Mouse (Mus musculus) left cerebral cortex, adult 2 months (tissue): ENCODE data around the gene Luzp1. TPM values are rescaled to one million over a fixed set of nuclear protein-coding genes. Genes with fewer than 3 reads are reported as not detected.

Experiments used
- DNase-seq, 2 experiments: peaks; one replicate each; pipeline ENCODE4 v3.0.0; 2021 to 2022; ENCODE audit warnings: low spot score in 2 of 2, mixed read lengths in 1 of 2; ENCODE audit errors: extremely low spot score in 1 of 2
- H3K27ac ChIP-seq: fragments of 200-600 bp; 2 replicates; pipeline ENCODE4 v1.8.1; 2022
- H3K4me3 ChIP-seq: fragments of 200-600 bp; 2 replicates; pipeline ENCODE4 v1.8.1; 2022
- CTCF ChIP-seq: fragments of 200-600 bp; IDR thresholded peaks from 2 replicates; pipeline ENCODE4 v1.8.1; 2022; ENCODE audit warnings: antibody characterized with exemption, mild to moderate bottlenecking, moderate library complexity
- intact Hi-C: fragments of 180-260 bp; cut with DNase I; formaldehyde crosslinking; loops from one replicate; pipeline ENCODE4 v1.15.1; 2025
- long read RNA-seq, 2 experiments: library from polyadenylated mRNA; stranded (forward); transcript quantifications; one replicate each; pipeline ENCODE4 v2.0.0; 2021; ENCODE audit warnings: borderline mapping rate in 2 of 2
- total RNA-seq, 2 experiments: library from RNA; stranded (reverse); gene quantifications; 2 replicates each; pipeline ENCODE4 v1.2.3; 2021

Gene Luzp1
- 10 to 100 TPM; 82.0 to 88.2 TPM for total RNA-seq
- long read RNA-seq, experiment 1, full-length matches to known transcripts, result 49 of 60 reads
- long read RNA-seq, experiment 1, partial matches to known transcripts, result 2 of 60 reads
- long read RNA-seq, experiment 1, other reads (novel, unspliced or antisense), result 9 of 60 reads
- long read RNA-seq, experiment 2, full-length matches to known transcripts, result 30 of 40 reads
- long read RNA-seq, experiment 2, partial matches to known transcripts, result 0 of 40 reads
- long read RNA-seq, experiment 2, other reads (novel, unspliced or antisense), result 10 of 40 reads

- peak within 1 kb of the TSS; percentile 86 for H3K4me3 ChIP-seq
- TF ChIP-seq CTCF, result no peak; the same call in 1 of the 2 replicates
- intact Hi-C loops, result loop anchor here (1.0 kb wide), 1 partner anchor 49 kb away; no protein-coding TSS in a partner anchor
- DNase-seq, result peak; percentile 92 to 95
- H3K27ac ChIP-seq, result peak within 1 kb of the TSS; percentile 94
Measured at GRCm38 (mm10) chr4:136469371-136469903, at the start of gene Luzp1. TSS of gene Luzp1 (plus strand) at chr4:136469761.

- no peak for DNase-seq
- H3K4me3 ChIP-seq, result peak within 1 kb of the TSS; percentile 41
- no peak for TF ChIP-seq CTCF
- H3K27ac ChIP-seq, result no peak within 1 kb of the TSS
- intact Hi-C loops, result no loop called here
Measured at GRCm38 (mm10) chr4:136423224-136423623, 46.3 kb upstream of the Luzp1 start, which contains the start of gene Htr1d. TSS of gene Htr1d (plus strand) at chr4:136423524.

GRCm38 (mm10) chr4:136424120-136424999 lies 45.2 kb upstream of the Luzp1 start:
- no peak for TF ChIP-seq CTCF
- DNase-seq, result no peak
- Histone ChIP-seq H3K27ac (no peak overlapping the region), H3K4me3 (peak overlapping the region; percentile 41)
- intact Hi-C loops, result no loop called here

- H3K4me3 ChIP-seq, result peak overlapping the region; percentile 41
- peak; percentile 35 for TF ChIP-seq CTCF
- intact Hi-C loops, result no loop called here
- H3K27ac ChIP-seq, result no peak overlapping the region
- DNase-seq, result peak; percentile 18 to 25
Measured at GRCm38 (mm10) chr4:136425000-136425288, 44.6 kb upstream of the Luzp1 start.

GRCm38 (mm10) chr4:136430609-136431375 lies 38.8 kb upstream of the Luzp1 start:
- Histone ChIP-seq H3K4me3 (no peak overlapping the region), H3K27ac (no peak overlapping the region)
- no peak for TF ChIP-seq CTCF
- intact Hi-C loops, result loop anchor here (5.0 kb wide), 1 partner anchor 58 kb away; no protein-coding TSS in a partner anchor
- no peak for DNase-seq

- no peak overlapping the region for H3K4me3 ChIP-seq
- no peak overlapping the region for H3K27ac ChIP-seq
- peak; percentile 69 for TF ChIP-seq CTCF
- peak; percentile 32 to 37 for DNase-seq
- intact Hi-C loops, result loop anchor here (5.0 kb wide), 1 partner anchor 59 kb away; no protein-coding TSS in a partner anchor
Measured at GRCm38 (mm10) chr4:136431376-136431693, 38.2 kb upstream of the Luzp1 start.

GRCm38 (mm10) chr4:136434029-136434428 lies 35.5 kb upstream of the Luzp1 start:
- no peak for DNase-seq
- no peak overlapping the region for H3K27ac ChIP-seq
- intact Hi-C loops, result loop anchor here (5.0 kb wide), 1 partner anchor 62 kb away; no protein-coding TSS in a partner anchor
- no peak for TF ChIP-seq CTCF
- H3K4me3 ChIP-seq, result no peak overlapping the region

GRCm38 (mm10) chr4:136439106-136439505 lies 30.5 kb upstream of the Luzp1 start:
- no peak for TF ChIP-seq CTCF
- intact Hi-C loops, result no loop called here
- Histone ChIP-seq H3K4me3 (no peak overlapping the region), H3K27ac (no peak overlapping the region)
- DNase-seq, result no peak

GRCm38 (mm10) chr4:136441354-136442043 lies 28.1 kb upstream of the Luzp1 start:
- no peak overlapping the region for H3K27ac ChIP-seq
- no peak for TF ChIP-seq CTCF
- no peak for DNase-seq
- intact Hi-C loops, result no loop called here
- H3K4me3 ChIP-seq, result no peak overlapping the region

GRCm38 (mm10) chr4:136444561-136444960 lies 25.0 kb upstream of the Luzp1 start:
- TF ChIP-seq CTCF, result no peak
- no peak for DNase-seq
- Histone ChIP-seq H3K27ac (no peak overlapping the region), H3K4me3 (no peak overlapping the region)
- intact Hi-C loops, result no loop called here

- no peak overlapping the region for H3K4me3 ChIP-seq
- intact Hi-C loops, result loop anchor here (5.0 kb wide), 1 partner anchor 77 kb away; no protein-coding TSS in a partner anchor
- no peak for DNase-seq
- TF ChIP-seq CTCF, result no peak
- no peak overlapping the region for H3K27ac ChIP-seq
Measured at GRCm38 (mm10) chr4:136449795-136450194, 19.8 kb upstream of the Luzp1 start.
